Mouse (Mus musculus) midbrain, embryonic 11.5 days (tissue): ENCODE results near the gene Tnfrsf14. TPM values are rescaled to one million over a fixed set of nuclear protein-coding genes. Genes with fewer than 3 reads are reported as not detected.

Source experiments
- ATAC-seq: fragments of 200-750 bp; cut with Nextera tagmentation; 2 replicates; pipeline ENCODE4 v1.8.0; 2017; ENCODE audit warnings: moderate TSS enrichment, moderate library complexity; ENCODE audit not compliant: low FRiP score
- DNase-seq: peaks from one replicate; pipeline ENCODE4 v3.0.0; 2015; ENCODE audit warnings: low spot score; ENCODE audit errors: missing footprints
- H3K27ac ChIP-seq: fragments of 300-500 bp; sonication (generic); 2 replicates; pipeline ENCODE4 v1.5.1; 2014; ENCODE audit warnings: low read depth, low read length
- H3K27me3 ChIP-seq: fragments of 300-500 bp; sonication (generic); 2 replicates; pipeline ENCODE4 v1.6.1; 2014; ENCODE audit warnings: mild to moderate bottlenecking, low read length, moderate library complexity, mixed read lengths; ENCODE audit not compliant: control insufficient read depth, insufficient read depth
- H3K36me3 ChIP-seq: fragments of 300-500 bp; sonication (generic); 2 replicates; pipeline ENCODE4 v1.6.1; 2014; ENCODE audit warnings: mild to moderate bottlenecking, low read length, moderate library complexity, mixed read lengths; ENCODE audit not compliant: control insufficient read depth, insufficient read depth
- H3K4me1 ChIP-seq: fragments of 300-500 bp; sonication (generic); 2 replicates; pipeline ENCODE4 v1.6.1; 2014; ENCODE audit warnings: low read length; ENCODE audit not compliant: control insufficient read depth, insufficient read depth
- H3K4me2 ChIP-seq: fragments of 300-500 bp; sonication (generic); 2 replicates; pipeline ENCODE4 v1.6.1; 2014; ENCODE audit warnings: mild to moderate bottlenecking, moderate library complexity
- H3K4me3 ChIP-seq: fragments of 300-500 bp; sonication (generic); 2 replicates; pipeline ENCODE4 v1.5.1; 2014; ENCODE audit warnings: low read depth, low read length
- H3K9ac ChIP-seq: fragments of 300-500 bp; sonication (generic); 2 replicates; pipeline ENCODE4 v1.6.1; 2014; ENCODE audit warnings: low read length
- H3K9me3 ChIP-seq: fragments of 300-500 bp; sonication (generic); 2 replicates; pipeline ENCODE4 v1.6.1; 2016; ENCODE audit warnings: low read length; ENCODE audit not compliant: control insufficient read depth
- whole genome bisulfite sequencing: fragments of 180-500 bp; shearing (Covaris S2); extraction: QIAGEN DNeasy Blood & Tissue Kit; methylation state at CpG from one replicate; pipeline ENCODE4 v1.1.7; 2014; 5-methylcytosine and 5-hydroxymethylcytosine counted together
- polyA plus RNA-seq: library from polyadenylated mRNA; unstranded; fragments of >200 nt; fragmentation: Nextera tagmentation; extraction: Ambion mirVana; gene quantifications from 2 replicates; pipeline ENCODE4 v1.2.1, GENCODE M21; 2014

Gene Tnfrsf14
- polyA plus RNA-seq, 1 experiment from 2014 or later = 0.93 TPM

GRCm38 (mm10) chr4:154880730-154881129, 47.6 kb downstream of the Tnfrsf14 start:
- no peak for DNase-seq
- H3K27me3 ChIP-seq = no peaks in the 10 kb centered on the region
- H3K9ac ChIP-seq = no peak overlapping the region
- no peaks in the 10 kb centered on the region for H3K36me3 ChIP-seq
- no peak overlapping the region for H3K27ac ChIP-seq
- ATAC-seq = no peak
- H3K9me3 ChIP-seq = no peaks in the 10 kb centered on the region
- no peak overlapping the region for H3K4me2 ChIP-seq
- H3K4me3 ChIP-seq = no peak overlapping the region
- 89% methylated on average over 6 of the region's 6 CpGs for WGBS
- H3K4me1 ChIP-seq = peaks cover 8% of the 10 kb centered on the region; the same call in 1 of the 2 replicates

DNA sequence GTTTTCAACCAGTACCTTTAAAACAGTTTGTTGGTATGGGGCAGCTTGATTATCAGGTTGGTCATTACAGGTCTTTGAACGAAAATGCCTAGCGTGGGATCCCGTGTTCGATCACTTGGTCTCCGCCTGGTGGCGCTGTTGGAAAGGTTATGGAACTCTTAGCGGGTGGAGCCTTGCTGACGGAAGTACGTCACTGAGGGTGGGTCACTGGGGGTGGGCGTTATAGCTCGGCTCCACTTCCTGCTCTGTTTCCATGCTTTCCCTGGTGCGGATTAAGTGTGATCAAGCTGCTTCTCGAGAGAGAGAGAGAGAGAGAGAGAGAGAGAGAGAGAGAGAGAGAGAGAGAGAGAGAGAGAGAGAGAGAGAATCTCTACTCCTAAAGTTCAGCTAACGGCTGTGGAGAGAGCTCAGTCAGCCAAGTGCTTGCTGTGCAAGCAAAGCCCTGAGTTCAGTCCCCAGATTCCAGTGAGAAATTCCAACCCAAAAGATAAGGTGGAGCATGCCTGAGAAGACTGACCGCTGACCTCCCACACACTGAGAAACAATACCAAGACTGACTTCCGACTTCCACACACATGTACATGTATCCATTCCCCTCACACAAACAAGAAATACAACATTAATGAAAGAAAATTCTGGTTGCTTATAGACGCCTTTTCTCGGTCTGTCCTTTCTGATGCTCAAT, 50.4 kb downstream of the Tnfrsf14 start:
- Histone ChIP-seq H3K9ac (peak overlapping the region; percentile 55), H3K27ac (no peak overlapping the region), H3K36me3 (no peaks in the 10 kb centered on the region), H3K4me1 (peaks cover 8% of the 10 kb centered on the region; the same call in 1 of the 2 replicates), H3K9me3 (no peaks in the 10 kb centered on the region), H3K4me2 (peak overlapping the region; percentile 48), H3K4me3 (peak overlapping the region; percentile 29), H3K27me3 (0 out of 2 replicates have a peak, but pooled peaks cover 2% of the 10 kb centered on the region)
- WGBS = 11% methylated on average over 18 of the region's 18 CpGs
- ATAC-seq (peak; percentile 97), DNase-seq (peak; percentile 99)

GRCm38 (mm10) chr4:154873186-154873585, 55.2 kb downstream of the Tnfrsf14 start:
- H3K27ac ChIP-seq = no peak overlapping the region
- DNase-seq = peak; percentile 80
- 75% methylated on average over 6 of the region's 6 CpGs for WGBS
- H3K36me3 ChIP-seq = no peaks in the 10 kb centered on the region
- 0 out of 2 replicates have a peak, but pooled peaks cover 2% of the 10 kb centered on the region for H3K27me3 ChIP-seq
- ATAC-seq = no peak
- peaks cover 14% of the 10 kb centered on the region for H3K4me1 ChIP-seq
- no peaks in the 10 kb centered on the region for H3K9me3 ChIP-seq
- H3K4me3 ChIP-seq = no peak overlapping the region
- H3K4me2 ChIP-seq = no peak overlapping the region
- H3K9ac ChIP-seq = no peak overlapping the region

Other genes with a start within 250 kb of the Tnfrsf14 start
- gene Ttc34, start 91.1 kb downstream of the Tnfrsf14 start, polyA plus RNA-seq = 0.25 and 0.31 TPM in 2 replicates
- gene Mmel1, start 59.0 kb downstream of the Tnfrsf14 start, polyA plus RNA-seq = 0.29 and 0.56 TPM in 2 replicates
- gene Fam213b, start 29.4 kb downstream of the Tnfrsf14 start, polyA plus RNA-seq = 39.6 and 41.8 TPM in 2 replicates
- 456 and 535 TPM in 2 replicates for gene Hes5, start 32.4 kb upstream of the Tnfrsf14 start, polyA plus RNA-seq
- 37.0 and 40.4 TPM in 2 replicates for gene Pank4, start 35.6 kb upstream of the Tnfrsf14 start, polyA plus RNA-seq
- 0.81 and 0.85 TPM in 2 replicates for gene Plch2, start 128.2 kb upstream of the Tnfrsf14 start, polyA plus RNA-seq
- 8.2 and 9.7 TPM in 2 replicates for gene Pex10, start 138.5 kb upstream of the Tnfrsf14 start, polyA plus RNA-seq
- 152 and 162 TPM in 2 replicates for gene Rer1, start 157.8 kb upstream of the Tnfrsf14 start, polyA plus RNA-seq
- 4.1 and 5.1 TPM in 2 replicates for gene Morn1, start 158.0 kb upstream of the Tnfrsf14 start, polyA plus RNA-seq